Mouse (Mus musculus) layer of hippocampus, postnatal 14 days (tissue): Measurements from ENCODE around the gene Vax1. TPM values are rescaled to one million over a fixed set of nuclear protein-coding genes. Genes with fewer than 3 reads are reported as not detected.

Experiments used
- total RNA-seq, 2 experiments: library from RNA; stranded (reverse); gene quantifications; 2 replicates each; pipeline ENCODE4 v1.2.3; 2021

The Vax1 gene
- total RNA-seq, 2 experiments from 2014 or later: 1.2 to 2.4 TPM

Other genes starting within 250 kb of the Vax1 start
- 1 to 10 TPM; 1.7 to 2.1 TPM for gene Eno4, start 226.6 kb downstream of the Vax1 start, total RNA-seq
- 100 to 1,000 TPM; 256 to 270 TPM for gene Hspa12a, start 226.4 kb downstream of the Vax1 start, total RNA-seq
- 10 to 100 TPM; 39.3 to 39.7 TPM for gene Shtn1, start 94.0 kb downstream of the Vax1 start, total RNA-seq
- gene Kcnk18, start 49.2 kb upstream of the Vax1 start, total RNA-seq: not detected
- gene Slc18a2, start 90.8 kb upstream of the Vax1 start, total RNA-seq: 1 to 10 TPM; 4.1 to 4.7 TPM
- 100 to 1,000 TPM; 285 to 383 TPM for gene Rps12-ps3, start 152.2 kb upstream of the Vax1 start, total RNA-seq
- gene Pdzd8, start 175.7 kb upstream of the Vax1 start, total RNA-seq: 10 to 100 TPM; 51.8 to 55.6 TPM